Mouse (Mus musculus) gastrocnemius, adult 8-10 months (tissue): ENCODE data around the gene 3300002I08Rik. TPM values are rescaled to one million over a fixed set of nuclear protein-coding genes. Genes with fewer than 3 reads are reported as not detected.
"Not testable (repeated sequence)": the region's sequence is repeated elsewhere in the genome, so short reads cannot be mapped to it uniquely, and the experiment has no call there.

Experiments used
- DNase-seq, 2 experiments: peaks; one replicate each; pipeline ENCODE4 v3.0.0; 2022; ENCODE audit warnings: low spot score in 2 of 2
- total RNA-seq, 4 experiments: library from RNA; stranded (reverse); gene quantifications; 2 replicates each; pipeline ENCODE4 v1.2.4; 2022

Gene 3300002I08Rik
- total RNA-seq = 1 to 10 TPM in 2 of 4 experiments, under 1 TPM in 2; 0.54 to 1.8 (median 1.1) TPM

DNA sequence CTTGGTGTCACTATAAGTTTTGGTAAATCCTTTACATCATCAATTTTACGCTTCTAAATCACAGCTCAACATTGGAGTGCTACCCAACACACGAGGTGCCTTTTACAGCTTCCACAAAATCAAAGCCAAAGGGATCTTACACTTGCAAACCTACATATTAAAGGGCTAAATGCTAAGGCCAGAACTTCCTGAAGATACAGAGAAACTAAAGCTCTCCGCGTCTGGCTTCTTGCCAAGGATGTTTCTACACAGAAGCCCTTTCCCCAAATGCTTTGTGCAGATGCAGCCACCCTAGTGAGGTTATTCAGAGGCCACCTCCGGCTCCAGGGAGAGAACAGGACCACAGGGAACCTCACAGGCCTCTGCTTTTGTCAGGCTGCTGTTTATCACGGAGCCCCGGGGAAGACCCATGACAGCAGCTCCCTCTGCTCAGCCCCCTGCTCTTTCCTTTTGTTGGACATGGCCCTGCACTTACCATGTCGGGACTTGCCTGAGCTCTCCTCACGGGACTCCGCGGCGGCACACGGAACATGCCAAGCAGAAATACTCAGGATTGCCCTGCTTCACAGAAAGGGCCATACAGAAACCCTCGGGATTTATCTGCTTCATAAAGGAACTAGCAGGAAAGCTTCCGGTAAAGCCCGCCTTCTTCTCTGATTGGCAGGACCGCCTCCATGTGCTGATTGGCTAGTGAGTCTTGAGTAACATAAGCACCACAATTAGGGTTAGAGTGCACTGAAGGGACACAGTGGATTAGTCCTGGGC, at the start of gene 3300002I08Rik:
Gene 3300002I08Rik, minus strand, starts transcription at position 653 of the 765 bp plus-strand sequence.
- peak; percentile 74 to 76 for DNase-seq

DNA sequence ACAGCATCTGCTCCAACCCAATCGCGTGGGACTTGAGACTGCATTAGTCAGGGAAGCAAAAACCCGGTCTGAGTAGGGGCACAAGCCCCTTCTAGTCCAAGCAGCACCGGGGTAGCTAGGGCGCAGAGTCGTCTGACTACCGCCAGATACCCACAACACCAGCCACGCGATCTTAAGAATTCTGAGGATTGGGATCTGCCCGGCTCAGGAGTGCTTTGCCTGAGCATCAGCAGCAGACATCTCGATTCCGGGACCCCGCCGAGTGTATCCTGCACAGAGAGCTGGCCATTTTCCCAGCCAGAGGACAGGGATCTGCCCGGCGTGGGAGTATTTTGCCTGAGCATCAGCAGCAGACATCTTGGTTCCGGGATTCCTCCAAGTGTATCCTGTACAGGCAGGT, 49.6 kb upstream of the 3300002I08Rik start:
- DNase-seq = not testable (repeated sequence)

DNA sequence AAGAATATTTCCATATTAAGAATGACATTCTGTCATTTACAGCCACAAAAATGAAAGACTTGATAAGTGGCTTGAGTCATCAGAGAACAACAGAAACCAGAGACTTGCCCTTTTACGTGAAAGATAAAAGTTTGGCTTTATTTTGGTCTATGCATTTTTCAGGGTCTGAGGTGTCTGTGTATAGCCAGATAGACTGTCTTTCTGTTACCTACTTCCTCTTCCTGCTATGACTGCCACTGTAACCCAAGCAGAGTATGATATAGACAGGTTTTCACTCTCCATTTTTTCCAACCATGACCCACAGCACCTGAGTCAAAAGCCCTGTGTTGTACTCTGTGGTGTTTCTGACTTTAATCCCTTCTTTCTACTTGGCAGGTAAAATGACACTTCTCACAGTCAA, 27.6 kb upstream of the 3300002I08Rik start:
- DNase-seq = no peak

DNA sequence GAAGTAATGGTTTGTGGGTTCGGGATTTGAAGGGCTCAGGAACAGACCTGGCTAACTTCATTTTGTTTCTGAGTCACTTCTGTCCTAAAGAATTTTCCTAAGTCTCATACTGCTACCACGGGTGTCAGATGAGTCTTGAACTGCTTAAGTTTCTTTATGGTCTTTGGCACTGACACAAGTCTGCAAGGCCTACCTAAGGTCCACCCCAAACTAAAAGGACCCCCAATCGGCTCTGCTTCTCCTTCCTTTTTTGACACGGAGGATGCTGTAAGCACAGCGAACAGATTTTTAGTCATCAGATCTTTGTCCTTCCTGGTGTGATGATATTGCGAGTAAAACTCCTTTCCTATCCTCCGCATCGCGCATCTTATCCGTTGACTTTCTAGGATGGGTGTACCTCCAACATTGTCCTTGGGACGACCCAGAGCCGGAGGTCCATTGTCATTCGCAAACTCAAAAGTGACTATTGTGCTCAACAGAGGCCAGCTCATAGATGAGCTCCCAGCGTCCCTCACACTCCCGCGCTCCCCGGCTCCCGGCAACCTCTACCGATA, 23.1 kb upstream of the 3300002I08Rik start:
- DNase-seq = not testable (repeated sequence)

DNA sequence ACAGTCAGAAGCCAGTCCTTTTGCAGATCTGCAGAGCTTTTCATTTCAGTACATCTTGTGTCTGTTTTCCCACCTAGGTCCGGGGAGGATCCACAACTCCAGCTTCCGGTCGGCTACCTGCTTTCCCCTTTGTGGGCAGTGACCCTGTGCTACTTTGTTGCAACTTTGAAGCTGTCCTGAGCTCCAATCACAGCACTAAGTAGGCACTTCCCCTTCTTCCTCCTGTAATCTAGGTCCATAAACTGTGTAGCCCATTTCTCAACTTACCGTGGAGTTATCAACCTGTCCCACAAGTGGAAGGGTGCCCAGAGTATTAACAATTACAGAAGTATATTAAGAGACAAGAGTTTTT, 289 bp upstream of the 3300002I08Rik start:
- no peak for DNase-seq

GRCm38 (mm10) chr2:150357136-150357535, 5.4 kb downstream of the 3300002I08Rik start:
- DNase-seq = not testable (repeated sequence)

GRCm38 (mm10) chr2:150323402-150323801, 39.2 kb downstream of the 3300002I08Rik start, which contains the start of gene Gm10130:
Gene Gm10130 (plus strand): TSS chr2:150323702.
- no peak for DNase-seq

DNA sequence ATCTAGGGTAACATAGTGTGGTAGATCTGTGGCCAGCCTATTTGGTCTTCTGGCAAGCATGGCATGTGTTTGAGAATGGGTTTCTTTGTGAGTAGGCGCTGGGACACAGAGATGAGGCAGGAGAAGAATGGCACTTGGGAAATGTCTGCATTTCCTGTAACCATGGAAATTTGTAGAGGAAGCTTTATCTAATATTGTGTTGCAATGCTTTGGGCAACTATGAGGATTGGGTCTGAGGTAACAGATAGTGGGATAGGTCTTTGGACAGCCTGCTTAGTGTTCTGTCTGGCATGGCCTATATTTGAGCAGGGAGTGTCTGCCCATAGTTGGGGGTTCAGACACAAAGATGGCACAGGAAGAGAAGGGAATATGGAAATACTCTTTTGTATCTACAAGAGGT, 43.6 kb downstream of the 3300002I08Rik start:
- no peak for DNase-seq

GRCm38 (mm10) chr2:150316140-150316539, 46.4 kb downstream of the 3300002I08Rik start:
- DNase-seq = no peak

- peak; percentile 80 to 85 for DNase-seq
These were observed 51.3 kb downstream of the 3300002I08Rik start for GRCm38 (mm10) chr2:150310952-150311884.

- DNase-seq = no peak
These were observed 55.3 kb downstream of the 3300002I08Rik start for GRCm38 (mm10) chr2:150307183-150307773.

DNA sequence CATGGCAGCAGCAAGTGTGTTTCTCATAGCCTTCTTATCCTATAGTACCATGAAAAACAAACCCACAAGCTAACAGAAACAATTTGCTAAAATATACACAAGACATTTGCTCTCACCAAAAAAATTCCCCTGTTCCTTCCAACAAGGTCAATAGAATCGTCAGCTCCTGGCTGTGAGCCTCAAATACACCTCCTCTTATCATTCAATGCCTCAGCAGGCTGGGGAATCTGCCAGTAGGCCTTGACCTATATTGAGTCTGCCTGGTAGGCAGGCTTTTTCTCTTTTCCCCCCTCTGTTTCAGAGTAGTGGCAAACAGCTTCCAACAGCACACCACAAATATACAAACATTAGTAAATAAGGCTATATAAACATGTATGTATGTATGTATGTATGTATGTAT, 63.5 kb downstream of the 3300002I08Rik start:
- DNase-seq = no peak

- no peak for DNase-seq
These were observed 68.9 kb downstream of the 3300002I08Rik start for GRCm38 (mm10) chr2:150293669-150294068.

Other genes with a start within 250 kb of the 3300002I08Rik start
- gene Zfp120, start 226.1 kb downstream of the 3300002I08Rik start, total RNA-seq = 1 to 10 TPM; 7.0 to 9.6 (median 8.3) TPM
- not detected for gene Gm10770, start 183.1 kb downstream of the 3300002I08Rik start, total RNA-seq
- not detected for gene Gm14139, start 181.0 kb downstream of the 3300002I08Rik start, total RNA-seq
- gene Zfp937, start 144.7 kb downstream of the 3300002I08Rik start, total RNA-seq = 1 to 10 TPM; 1.4 to 1.9 (median 1.6) TPM
- 1 to 10 TPM in 3 of 4 experiments, under 1 TPM in 1; 0.79 to 2.4 (median 2.0) TPM for gene Gm21994, start 107.2 kb downstream of the 3300002I08Rik start, total RNA-seq
- not detected for gene Gm14124, start 105.2 kb downstream of the 3300002I08Rik start, total RNA-seq
- gene Gm10130, start 39.1 kb downstream of the 3300002I08Rik start, total RNA-seq = 1 to 10 TPM in 3 of 4 experiments, not detected in 1; 1.5 to 3.0 (median 1.9) TPM
- gene Zfp442, start 88.7 kb upstream of the 3300002I08Rik start, total RNA-seq = 1 to 10 TPM; 1.8 to 2.2 (median 2.2) TPM
- gene Zfp345, start 122.3 kb upstream of the 3300002I08Rik start, total RNA-seq = not detected
- under 1 TPM in 1 of 4 experiments, not detected in 3; 0.40 TPM for gene Cst7, start 207.7 kb upstream of the 3300002I08Rik start, total RNA-seq
- gene Apmap, start 245.8 kb upstream of the 3300002I08Rik start, total RNA-seq = 10 to 100 TPM; 17.2 to 19.3 (median 18.1) TPM